Mouse (Mus musculus): Measurements from ENCODE around the gene Gm9733.
"Not testable (repeated sequence)": the region's sequence is repeated elsewhere in the genome, so short reads cannot be mapped to it uniquely, and the experiment has no call there.

The Gm9733 gene

GRCm38 (mm10) chr3:15332063-15332462 lies at the start of gene Gm9733:
Gm9733 (minus strand) TSS chr3:15332302.
- no peak for DNase-seq

- not testable (repeated sequence) for DNase-seq
These were observed 23.6 kb upstream of the Gm9733 start for GRCm38 (mm10) chr3:15355690-15356089.

DNA sequence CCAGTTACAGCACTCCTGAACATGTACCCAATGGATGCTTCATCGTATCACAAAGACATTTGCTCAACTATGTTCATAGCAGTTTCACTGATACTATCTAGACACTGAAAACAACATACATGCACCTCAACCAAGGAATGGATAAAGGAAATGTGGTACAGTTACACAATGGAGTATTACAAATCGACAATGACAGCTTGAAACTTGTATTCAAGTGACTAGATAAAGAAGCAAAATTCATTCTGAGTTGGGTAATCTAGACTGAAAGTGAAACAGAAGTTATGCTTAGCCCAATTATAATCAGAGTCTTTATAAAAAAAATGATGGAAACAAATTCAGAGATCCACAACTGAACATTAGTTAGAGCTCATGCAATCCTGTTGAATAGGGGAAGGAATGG lies 18.2 kb upstream of the Gm9733 start:
- DNase-seq, result not testable (repeated sequence)

- DNase-seq, result not testable (repeated sequence)
These were observed 13.5 kb upstream of the Gm9733 start for GRCm38 (mm10) chr3:15345606-15346005.

- no peak for DNase-seq
These were observed 8.2 kb upstream of the Gm9733 start for GRCm38 (mm10) chr3:15340287-15340686.

GRCm38 (mm10) chr3:15334182-15334581 lies 2.1 kb upstream of the Gm9733 start:
- DNase-seq, result no peak

- no peak for DNase-seq
These were observed 557 bp downstream of the Gm9733 start for GRCm38 (mm10) chr3:15331545-15331944.

DNA sequence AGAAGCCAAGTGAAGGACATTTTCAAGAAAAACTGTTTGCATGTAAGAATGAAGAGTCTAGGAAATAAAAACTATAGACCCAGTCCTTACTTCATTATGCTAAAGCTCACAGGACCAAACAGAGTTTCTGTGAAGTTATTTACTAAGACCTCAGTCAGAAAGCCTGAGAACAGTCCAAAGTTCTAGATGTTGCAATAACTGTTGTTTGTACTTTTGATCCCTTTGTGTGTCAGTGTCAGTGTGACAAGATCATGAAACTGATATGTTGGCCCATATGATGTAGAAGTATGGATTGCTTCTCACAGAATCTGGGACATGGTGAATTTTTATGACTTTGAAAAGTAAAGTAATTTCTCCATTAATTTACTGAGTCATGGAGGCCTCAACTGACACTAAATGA lies 2.6 kb downstream of the Gm9733 start:
- no peak for DNase-seq

- no peak for DNase-seq
These were observed 47.4 kb downstream of the Gm9733 start for GRCm38 (mm10) chr3:15284424-15285328.

DNA sequence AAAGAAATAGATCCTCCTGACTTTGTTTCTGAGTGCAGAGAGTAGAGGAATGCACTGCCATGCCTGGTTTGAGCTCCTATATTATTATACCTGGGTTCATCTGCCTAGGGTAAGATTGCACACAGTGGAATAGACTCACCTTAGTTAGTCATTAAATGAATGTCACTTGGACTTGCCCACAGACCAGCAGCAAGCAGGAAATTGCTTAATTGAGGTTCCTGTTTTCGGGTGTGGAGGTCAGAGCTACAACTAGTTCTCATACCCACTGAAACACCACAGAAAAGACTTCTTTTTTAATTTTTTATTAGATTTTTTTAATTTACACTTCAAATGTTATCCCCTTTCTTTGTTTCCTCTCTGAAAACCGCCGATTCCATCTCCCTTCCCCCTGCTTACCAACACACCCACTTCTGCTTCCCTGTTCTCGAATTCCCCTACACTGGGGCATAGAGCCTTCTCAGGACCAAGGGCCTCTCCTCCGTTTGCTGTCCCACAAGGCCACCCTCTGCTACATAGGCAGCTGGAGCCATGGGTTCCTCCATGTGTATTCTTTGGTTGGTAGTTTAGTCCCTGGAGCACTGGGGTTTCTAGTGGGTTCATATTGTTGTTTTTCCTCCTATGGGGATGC lies 56.1 kb downstream of the Gm9733 start:
- no peak for DNase-seq

DNA sequence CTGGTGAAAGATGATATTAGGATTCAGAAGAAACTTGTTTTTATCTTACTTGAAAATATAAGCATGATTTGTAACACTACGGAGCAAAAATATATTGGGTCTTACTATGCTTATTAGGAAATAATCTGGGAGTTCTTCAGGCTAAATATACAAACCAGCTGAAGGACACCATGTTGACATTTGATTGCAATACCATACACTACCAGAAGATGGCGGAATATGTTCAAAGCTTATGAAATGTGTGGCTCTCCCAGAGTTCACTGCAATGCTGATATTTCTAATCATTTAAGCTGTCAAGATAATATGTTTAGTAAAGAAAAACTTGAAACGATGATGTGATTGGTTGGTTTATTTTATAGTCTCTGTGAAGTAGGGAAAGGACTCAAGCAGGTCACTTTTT lies 67.7 kb downstream of the Gm9733 start:
- DNase-seq, result no peak

DNA sequence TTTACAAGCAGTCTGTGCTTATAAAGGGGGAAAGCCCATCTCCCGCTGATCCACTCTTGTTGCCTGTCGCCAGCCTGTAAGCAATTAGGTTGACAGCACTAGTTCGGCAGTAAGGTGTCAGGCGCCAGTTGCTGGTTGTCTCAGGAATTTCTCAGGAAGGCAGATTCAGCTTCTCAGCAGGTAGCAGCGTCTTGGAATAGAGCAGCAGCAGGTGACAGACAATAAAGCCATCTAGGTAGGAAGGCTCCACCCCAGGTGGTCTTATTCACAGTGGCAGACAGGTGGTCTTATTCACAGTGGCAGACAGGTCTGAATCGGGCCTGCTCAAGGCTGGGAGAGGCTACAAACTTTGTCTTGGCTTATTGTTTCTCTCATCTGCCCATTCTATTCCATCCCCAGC lies 76.4 kb downstream of the Gm9733 start:
- no peak for DNase-seq
